Mouse (Mus musculus) olfactory bulb, adult 2 months (tissue): ENCODE measurements around the gene Calr3.

Experiments used
- CTCF ChIP-seq: fragments of 200-500 bp; IDR thresholded peaks from 2 replicates; pipeline ENCODE4 v1.5.1; 2012; ENCODE audit warnings: low read depth, mild to moderate bottlenecking, low read length, moderate library complexity; ENCODE audit not compliant: insufficient read depth
- POLR2A ChIP-seq: fragments of 200-500 bp; IDR thresholded peaks from 2 replicates; pipeline ENCODE4 v1.6.1; 2012; ENCODE audit warnings: mild to moderate bottlenecking, low read depth, low read length, moderate library complexity; ENCODE audit not compliant: insufficient read depth

DNA sequence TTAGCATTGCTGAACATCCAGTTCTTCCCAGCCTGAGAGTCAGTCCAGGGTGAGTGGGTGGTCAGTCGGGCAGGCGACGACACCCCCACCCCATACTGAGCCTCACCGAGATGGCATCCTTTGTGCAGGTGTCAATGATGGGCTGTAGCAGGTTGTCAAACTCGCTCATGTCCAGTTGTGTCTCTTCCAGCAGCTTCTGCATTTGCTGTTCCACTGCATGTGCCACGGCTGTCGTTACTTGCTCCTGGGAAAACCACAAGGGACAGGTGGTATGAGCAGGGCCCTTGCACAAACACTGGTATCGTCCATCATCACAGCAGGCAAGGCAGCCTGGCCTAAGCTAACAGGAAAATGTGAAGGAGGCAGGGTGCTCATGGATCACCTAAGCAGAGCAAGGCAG is 26.3 kb upstream of the Calr3 start:
- no peak for TF ChIP-seq POLR2A
- TF ChIP-seq CTCF = no peak
